Mouse (Mus musculus) heart, embryonic 13.5 days (tissue): ENCODE results near the gene Rasgrp1. TPM values are rescaled to one million over a fixed set of nuclear protein-coding genes. Genes with fewer than 3 reads are reported as not detected.

Source experiments
- ATAC-seq: fragments of 200-750 bp; cut with Nextera tagmentation; 2 replicates; pipeline ENCODE4 v1.8.0; 2017; ENCODE audit warnings: moderate TSS enrichment; ENCODE audit not compliant: insufficient number of reproducible peaks, low FRiP score, low TSS enrichment; ENCODE audit errors: extremely low read depth
- H3K27ac ChIP-seq: fragments of 300-500 bp; sonication (generic); replicated peaks from 2 replicates; pipeline ENCODE4 v1.5.1; 2015; ENCODE audit warnings: moderate library complexity, mild to moderate bottlenecking, inconsistent platforms
- H3K27me3 ChIP-seq: fragments of 300-500 bp; sonication (generic); replicated peaks from 2 replicates; pipeline ENCODE4 v1.6.1; 2015; ENCODE audit warnings: mild to moderate bottlenecking, inconsistent platforms
- H3K36me3 ChIP-seq: fragments of 300-500 bp; sonication (generic); 2 replicates; pipeline ENCODE4 v1.6.1; 2015; ENCODE audit warnings: mild to moderate bottlenecking, inconsistent platforms
- H3K4me1 ChIP-seq: fragments of 300-500 bp; sonication (generic); 2 replicates; pipeline ENCODE4 v1.6.1; 2015; ENCODE audit warnings: inconsistent platforms
- H3K4me2 ChIP-seq: fragments of 300-500 bp; sonication (generic); 2 replicates; pipeline ENCODE4 v1.6.1; 2015; ENCODE audit warnings: inconsistent platforms, mild to moderate bottlenecking, moderate library complexity
- H3K4me3 ChIP-seq: fragments of 300-500 bp; sonication (generic); 2 replicates; pipeline ENCODE4 v1.5.1; 2015; ENCODE audit warnings: moderate library complexity, mild to moderate bottlenecking, inconsistent platforms
- H3K9ac ChIP-seq: fragments of 300-500 bp; sonication (generic); 2 replicates; pipeline ENCODE4 v1.6.1; 2015; ENCODE audit warnings: inconsistent platforms, mild to moderate bottlenecking, moderate library complexity
- H3K9me3 ChIP-seq: fragments of 300-500 bp; sonication (generic); 2 replicates; pipeline ENCODE4 v1.6.1; 2016; ENCODE audit warnings: inconsistent platforms
- WGBS: fragments of 180-500 bp; shearing (Covaris S2); methylation state at CpG from one replicate; pipeline ENCODE4 v1.1.7; 2015; ENCODE audit warnings: mixed read lengths; 5-methylcytosine and 5-hydroxymethylcytosine counted together
- polyA plus RNA-seq: library from polyadenylated mRNA; unstranded; fragments of >200 nt; fragmentation: Nextera tagmentation; extraction: Ambion mirVana; gene quantifications from 2 replicates; pipeline ENCODE4 v1.2.1, GENCODE M21; 2015

Rasgrp1 gene
- polyA plus RNA-seq, result 0.14 and 0.16 TPM in 2 replicates

DNA sequence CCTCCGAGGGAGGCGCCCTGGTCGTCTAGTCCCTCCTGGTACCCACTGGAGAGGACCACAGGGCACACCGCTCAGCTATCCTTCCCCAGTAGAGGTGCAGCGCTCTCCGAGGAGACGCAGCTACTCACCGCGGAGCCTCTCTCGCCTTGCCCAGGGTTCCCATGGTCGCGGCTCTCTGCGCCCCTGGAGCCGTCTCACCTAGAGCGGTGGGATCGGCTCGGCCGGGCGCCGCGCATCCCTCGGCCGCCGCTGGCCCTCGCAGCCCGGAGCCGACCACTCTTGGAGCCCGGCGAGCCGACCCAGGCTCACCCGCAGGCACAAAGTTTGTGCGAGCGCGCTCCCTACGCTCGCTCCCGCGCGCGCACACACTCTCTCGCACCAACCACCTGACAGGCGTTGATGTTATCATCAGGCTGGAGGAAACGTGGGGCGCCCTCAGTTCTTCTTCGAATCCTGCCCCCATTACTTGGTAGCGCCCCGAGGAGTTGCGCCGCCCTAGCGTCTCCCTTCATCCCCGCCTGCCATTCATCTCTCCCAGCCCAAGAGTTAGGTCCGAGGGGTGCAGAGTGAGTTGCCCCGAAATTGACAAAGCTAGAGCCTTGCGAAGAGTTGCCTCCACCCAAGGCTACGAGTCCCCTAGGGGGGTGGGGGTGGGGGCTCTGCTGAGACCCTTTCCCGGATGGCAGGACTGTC lies at the start of gene Rasgrp1:
TSS of gene Rasgrp1 (minus strand) at position 455 of the 693 bp plus-strand sequence.
- 3% methylated on average over 56 of the region's 56 CpGs for WGBS
- H3K4me2 ChIP-seq, result peak within 1 kb of the TSS; percentile 98
- H3K4me3 ChIP-seq, result peak within 1 kb of the TSS; percentile 62
- ATAC-seq, result no peak
- H3K9me3 ChIP-seq, result no peaks in the 10 kb centered on the region
- H3K36me3 ChIP-seq, result no peaks in the 10 kb centered on the region
- peaks cover 59% of the 10 kb centered on the region for H3K27me3 ChIP-seq
- H3K4me1 ChIP-seq, result peaks cover 8% of the 10 kb centered on the region
- no peak within 1 kb of the TSS for H3K27ac ChIP-seq
- peak within 1 kb of the TSS; percentile 77 for H3K9ac ChIP-seq

GRCm38 (mm10) chr2:117389925-117390892 lies 47.4 kb upstream of the Rasgrp1 start:
- 45% methylated on average over 17 of the region's 17 CpGs for WGBS
- no peaks in the 10 kb centered on the region for H3K9me3 ChIP-seq
- no peaks in the 10 kb centered on the region for H3K27me3 ChIP-seq
- H3K4me1 ChIP-seq, result peaks cover 36% of the 10 kb centered on the region
- H3K9ac ChIP-seq, result no peak overlapping the region
- H3K4me3 ChIP-seq, result no peak overlapping the region
- ATAC-seq, result no peak
- peak overlapping the region; percentile 36; the same call in 1 of the 2 replicates for H3K27ac ChIP-seq
- peak overlapping the region; percentile 33; the same call in 1 of the 2 replicates for H3K4me2 ChIP-seq
- no peaks in the 10 kb centered on the region for H3K36me3 ChIP-seq

DNA sequence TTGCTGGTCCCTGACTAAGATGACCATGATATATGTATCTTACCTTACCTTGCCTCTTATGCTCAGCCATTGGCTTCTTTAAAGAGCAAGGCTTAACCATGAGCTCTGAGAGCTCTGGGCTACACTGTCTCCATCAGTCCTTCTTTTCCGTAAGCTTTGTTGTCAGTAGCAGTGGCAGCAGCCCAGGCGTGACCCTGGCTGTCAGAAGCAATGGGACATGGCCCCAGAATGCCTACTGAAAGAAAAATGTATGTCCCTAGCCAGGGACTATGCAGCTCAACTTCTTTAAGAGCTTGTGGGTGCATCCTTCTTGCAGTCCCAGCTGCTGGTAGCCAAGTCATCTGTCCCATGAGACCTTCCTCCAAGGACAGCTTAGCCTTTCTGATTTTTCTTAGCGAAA lies 46.7 kb upstream of the Rasgrp1 start:
- WGBS, result 74% methylated on average over 3 of the region's 3 CpGs
- no peak for ATAC-seq
- H3K4me2 ChIP-seq, result no peak overlapping the region

GRCm38 (mm10) chr2:117388121-117388520 lies 45.3 kb upstream of the Rasgrp1 start:
- Histone ChIP-seq H3K27ac (no peak overlapping the region), H3K36me3 (no peaks in the 10 kb centered on the region), H3K27me3 (no peaks in the 10 kb centered on the region), H3K4me3 (no peak overlapping the region), H3K4me2 (no peak overlapping the region), H3K4me1 (peaks cover 39% of the 10 kb centered on the region), H3K9ac (no peak overlapping the region), H3K9me3 (no peaks in the 10 kb centered on the region)
- no peak for ATAC-seq
- 67% methylated on average over 4 of the region's 4 CpGs for WGBS

More for the DNA sequence above, 46.7 kb upstream of the Rasgrp1 start:
- no peaks in the 10 kb centered on the region for H3K36me3 ChIP-seq
- H3K4me1 ChIP-seq, result peaks cover 38% of the 10 kb centered on the region
- H3K9ac ChIP-seq, result no peak overlapping the region
- H3K9me3 ChIP-seq, result no peaks in the 10 kb centered on the region
- H3K27ac ChIP-seq, result no peak overlapping the region
- H3K4me3 ChIP-seq, result no peak overlapping the region
- no peaks in the 10 kb centered on the region for H3K27me3 ChIP-seq

DNA sequence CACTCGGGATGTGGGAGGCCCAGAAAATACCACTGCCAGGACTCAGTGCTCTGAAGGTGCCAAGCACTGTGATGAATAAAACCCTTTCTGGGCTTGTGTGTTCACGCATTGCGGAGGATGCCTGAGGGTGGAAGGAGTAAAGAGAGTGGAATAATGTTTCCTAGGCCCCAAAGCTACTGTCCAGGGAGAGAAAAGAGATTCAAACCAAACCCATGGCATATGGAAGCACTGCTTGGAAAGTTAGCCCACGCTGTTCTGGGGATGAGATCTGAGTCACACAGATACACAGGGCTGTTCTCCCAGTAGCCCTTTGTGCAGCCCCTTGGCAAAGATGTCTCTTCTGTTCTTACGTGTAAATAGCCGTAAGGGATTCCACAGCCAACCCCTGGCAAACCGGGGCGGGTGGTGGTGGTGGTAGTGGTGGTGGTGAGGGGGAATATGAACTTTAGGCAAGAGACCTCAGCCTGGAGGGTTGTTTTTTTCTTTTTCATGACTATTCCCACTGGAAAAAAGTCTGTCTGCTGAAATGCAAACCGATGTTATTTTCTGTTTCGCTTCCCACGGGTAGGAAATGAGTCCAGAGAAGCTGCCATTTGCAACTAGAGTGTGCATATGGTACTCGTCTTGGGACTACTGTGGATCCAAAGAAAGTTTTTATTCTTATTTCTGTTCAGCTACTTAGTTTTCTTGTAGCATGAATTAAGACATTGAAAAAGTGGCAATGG lies 44.3 kb upstream of the Rasgrp1 start:
- no peak overlapping the region for H3K9ac ChIP-seq
- H3K4me1 ChIP-seq, result peaks cover 39% of the 10 kb centered on the region
- no peaks in the 10 kb centered on the region for H3K27me3 ChIP-seq
- H3K36me3 ChIP-seq, result no peaks in the 10 kb centered on the region
- H3K9me3 ChIP-seq, result no peaks in the 10 kb centered on the region
- H3K4me3 ChIP-seq, result no peak overlapping the region
- no peak overlapping the region for H3K27ac ChIP-seq
- WGBS, result 78% methylated on average over 12 of the region's 12 CpGs
- H3K4me2 ChIP-seq, result no peak overlapping the region
- ATAC-seq, result no peak

- ATAC-seq, result no peak
- Histone ChIP-seq H3K4me2 (peak overlapping the region; percentile 39), H3K27ac (peak overlapping the region; percentile 46)
Measured at GRCm38 (mm10) chr2:117386036-117386590, 43.3 kb upstream of the Rasgrp1 start.

DNA sequence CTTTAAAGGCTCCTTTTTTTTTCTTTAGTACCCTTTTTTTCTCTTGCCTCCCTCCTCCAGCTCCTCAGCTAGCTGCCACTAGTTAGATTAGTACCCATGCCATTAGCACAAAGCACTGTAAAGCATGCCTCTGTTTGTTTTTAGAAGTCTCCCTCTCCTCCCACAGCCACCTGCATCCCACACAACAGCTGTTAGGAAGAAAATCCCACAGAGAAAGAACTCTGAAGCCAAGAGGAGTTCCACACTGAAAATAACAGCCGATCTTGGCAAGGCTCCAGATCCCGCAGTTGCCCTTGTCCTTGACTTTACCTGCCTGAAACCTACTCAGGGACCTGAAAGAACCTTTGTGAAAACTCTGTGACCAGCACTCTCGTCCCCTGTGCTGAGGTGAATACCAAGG lies 38.5 kb upstream of the Rasgrp1 start:
- Histone ChIP-seq H3K9ac (no peak overlapping the region), H3K9me3 (no peaks in the 10 kb centered on the region), H3K4me2 (no peak overlapping the region), H3K4me3 (no peak overlapping the region), H3K27me3 (no peaks in the 10 kb centered on the region), H3K36me3 (no peaks in the 10 kb centered on the region), H3K4me1 (peaks cover 23% of the 10 kb centered on the region), H3K27ac (no peak overlapping the region)
- no peak for ATAC-seq
- 34% methylated on average over 3 of the region's 3 CpGs for WGBS

More at GRCm38 (mm10) chr2:117386036-117386590, 43.3 kb upstream of the Rasgrp1 start:
- no peak overlapping the region for H3K4me3 ChIP-seq
- H3K36me3 ChIP-seq, result no peaks in the 10 kb centered on the region
- H3K27me3 ChIP-seq, result no peaks in the 10 kb centered on the region
- no peak overlapping the region for H3K9ac ChIP-seq
- H3K9me3 ChIP-seq, result no peaks in the 10 kb centered on the region
- H3K4me1 ChIP-seq, result peaks cover 46% of the 10 kb centered on the region
- 20% methylated on average over 7 of the region's 7 CpGs for WGBS

DNA sequence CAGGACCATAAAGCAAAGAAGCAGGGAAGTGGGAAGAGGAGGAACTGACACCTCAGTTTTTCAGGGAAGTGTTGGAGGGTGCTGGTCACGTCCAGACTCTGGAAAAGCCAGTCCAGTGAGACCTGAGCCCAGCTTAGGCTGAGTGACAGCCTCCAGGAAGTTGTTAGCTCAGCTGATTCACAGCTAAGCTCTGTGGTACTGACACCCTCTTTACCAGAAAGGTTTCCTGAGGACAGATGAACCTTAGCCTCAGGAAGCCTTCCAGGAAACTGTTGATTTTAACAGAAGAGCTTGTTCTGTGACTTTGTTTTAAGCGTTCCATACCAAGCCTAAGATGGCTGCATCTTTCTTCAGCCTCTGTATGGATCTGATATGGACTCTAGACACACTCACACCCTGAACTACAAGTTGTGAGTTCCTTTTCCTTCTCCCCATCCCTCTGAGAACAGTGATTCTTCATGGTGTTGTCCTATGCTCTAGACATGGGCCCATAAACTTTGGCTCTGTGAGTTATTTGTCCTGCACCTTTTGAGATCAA lies 31.6 kb upstream of the Rasgrp1 start:
- ATAC-seq, result no peak
- Histone ChIP-seq H3K27ac (no peak overlapping the region), H3K4me1 (no peaks in the 10 kb centered on the region), H3K4me2 (no peak overlapping the region), H3K4me3 (no peak overlapping the region), H3K9me3 (no peaks in the 10 kb centered on the region), H3K36me3 (no peaks in the 10 kb centered on the region), H3K27me3 (no peaks in the 10 kb centered on the region), H3K9ac (no peak overlapping the region)
- 43% methylated on average over 2 of the region's 2 CpGs for WGBS

DNA sequence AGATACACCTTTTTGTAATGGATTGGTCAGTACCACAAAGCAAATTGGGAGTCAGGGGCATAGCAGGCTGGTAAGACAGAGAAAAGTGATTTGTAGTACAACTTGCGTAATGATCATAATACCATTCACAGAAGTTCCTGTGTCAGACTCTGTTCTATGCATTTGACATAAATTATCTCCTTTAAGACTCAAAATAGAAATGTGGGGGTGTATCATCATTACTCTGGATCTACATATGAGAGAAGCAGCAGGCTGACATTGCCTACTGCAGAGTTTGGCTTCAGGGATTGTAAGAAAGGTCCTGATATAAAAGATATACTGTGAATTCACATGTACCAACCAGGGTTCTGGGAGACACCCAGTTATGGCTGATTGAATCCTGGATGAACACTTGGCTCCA lies 28.9 kb upstream of the Rasgrp1 start:
- Histone ChIP-seq H3K4me1 (no peaks in the 10 kb centered on the region), H3K27ac (no peak overlapping the region), H3K4me2 (no peak overlapping the region), H3K36me3 (no peaks in the 10 kb centered on the region), H3K9me3 (no peaks in the 10 kb centered on the region), H3K9ac (no peak overlapping the region), H3K27me3 (no peaks in the 10 kb centered on the region), H3K4me3 (no peak overlapping the region)
- 89% methylated on average over 1 of the region's 1 CpGs for WGBS
- no peak for ATAC-seq

- Histone ChIP-seq H3K4me3 (no peak overlapping the region), H3K36me3 (no peaks in the 10 kb centered on the region), H3K4me2 (no peak overlapping the region), H3K27me3 (no peaks in the 10 kb centered on the region), H3K4me1 (no peaks in the 10 kb centered on the region), H3K27ac (no peak overlapping the region), H3K9me3 (no peaks in the 10 kb centered on the region), H3K9ac (no peak overlapping the region)
- 69% methylated on average over 3 of the region's 3 CpGs for WGBS
- no peak for ATAC-seq
Measured at GRCm38 (mm10) chr2:117366478-117366877, 23.7 kb upstream of the Rasgrp1 start.
